Mouse (Mus musculus) MEL (cell line): ENCODE measurements around the gene Mipol1.

Experiments used
- BHLHE40 ChIP-seq: IDR thresholded peaks from 2 replicates; pipeline ENCODE4 v1.6.1; 2012; ENCODE audit warnings: low read depth, mild to moderate bottlenecking, inconsistent platforms, low read length, improper control_type of control experiment, borderline replicate concordance
- CTCF ChIP-seq, 3 experiments: IDR thresholded peaks in 2 of 3; conservative IDR thresholded peaks in 1 of 3; 2 replicates each; pipeline ENCODE4 v1.5.1; 2011 to 2012; ENCODE audit warnings: low read length in 3 of 3, low read depth in 2 of 3, mild to moderate bottlenecking in 2 of 3, improper control_type of control experiment in 1 of 3, inconsistent platforms in 1 of 3, mixed read lengths in 1 of 3, moderate library complexity in 1 of 3; ENCODE audit not compliant: control insufficient read depth in 1 of 3, insufficient read depth in 1 of 3, poor library complexity in 1 of 3, severe bottlenecking in 1 of 3
- EP300 ChIP-seq, 2 experiments: IDR thresholded peaks; 2 replicates each; pipeline ENCODE4 v1.6.1; 2011; ENCODE audit warnings: improper control_type of control experiment in 2 of 2, low read length in 2 of 2, low read depth in 1 of 2, mild to moderate bottlenecking in 1 of 2
- GATA1 ChIP-seq: IDR thresholded peaks from 2 replicates; pipeline ENCODE4 v1.6.1; 2011; ENCODE audit warnings: low read depth, low read length, improper control_type of control experiment
- MYC ChIP-seq: IDR thresholded peaks from 2 replicates; pipeline ENCODE4 v1.6.1; 2011; ENCODE audit warnings: low read depth, mild to moderate bottlenecking, low read length, improper control_type of control experiment, moderate library complexity
- POLR2A ChIP-seq, 2 experiments: IDR thresholded peaks; 2 replicates each; pipeline ENCODE4 v1.6.1; 2011 to 2012; ENCODE audit warnings: low read length in 2 of 2, mild to moderate bottlenecking in 2 of 2, control low read depth in 1 of 2, improper control_type of control experiment in 1 of 2, low read depth in 1 of 2, moderate library complexity in 1 of 2; ENCODE audit not compliant: control insufficient read depth in 1 of 2, insufficient read depth in 1 of 2, poor library complexity in 1 of 2

- TF ChIP-seq CTCF (IDR thresholded peaks at IDR 0.05 in 2 of 3, conservative IDR thresholded peaks at IDR 0.05 in 1 of 3; ENCODE audit: control insufficient read depth in 1 of 3, insufficient read depth in 1 of 3, low read depth in 2 of 3, low read length in 3 of 3, poor library complexity in 1 of 3, severe bottlenecking in 1 of 3) (no peak), EP300 (IDR thresholded peaks at IDR 0.05; ENCODE audit: low read depth in 1 of 2, low read length in 2 of 2) (no peak), BHLHE40 (no peak), GATA1 (no peak), MYC (no peak), POLR2A (IDR thresholded peaks at IDR 0.05; ENCODE audit: control insufficient read depth in 1 of 2, insufficient read depth in 1 of 2, low read depth in 1 of 2, low read length in 2 of 2, poor library complexity in 1 of 2) (no peak)
Measured at GRCm38 (mm10) chr12:57226411-57226810, 3.8 kb upstream of the Mipol1 start.
